Mouse (Mus musculus) neural tube, embryonic 15.5 days (tissue): ENCODE results near the gene Tomm20l. TPM values are rescaled to one million over a fixed set of nuclear protein-coding genes. Genes with fewer than 3 reads are reported as not detected.

ENCODE experiments used
- ATAC-seq: fragments of 200-750 bp; cut with Nextera tagmentation; 2 replicates; pipeline ENCODE4 v1.8.0; 2017; ENCODE audit warnings: mild to moderate bottlenecking, moderate TSS enrichment, moderate library complexity; ENCODE audit not compliant: low FRiP score
- H3K27ac ChIP-seq: fragments of 300-500 bp; sonication (generic); replicated peaks from 2 replicates; pipeline ENCODE4 v1.5.1; 2015; ENCODE audit warnings: mild to moderate bottlenecking, inconsistent platforms
- H3K27me3 ChIP-seq: fragments of 300-500 bp; sonication (generic); replicated peaks from 2 replicates; pipeline ENCODE4 v1.6.1; 2015; ENCODE audit warnings: inconsistent platforms
- H3K36me3 ChIP-seq: fragments of 300-500 bp; sonication (generic); 2 replicates; pipeline ENCODE4 v1.6.1; 2015; ENCODE audit warnings: inconsistent platforms
- H3K4me1 ChIP-seq: fragments of 300-500 bp; sonication (generic); 2 replicates; pipeline ENCODE4 v1.6.1; 2015; ENCODE audit warnings: inconsistent platforms
- H3K4me2 ChIP-seq: fragments of 300-500 bp; sonication (generic); 2 replicates; pipeline ENCODE4 v1.6.1; 2015; ENCODE audit warnings: inconsistent platforms, mild to moderate bottlenecking, moderate library complexity
- H3K4me3 ChIP-seq: fragments of 300-500 bp; sonication (generic); replicated peaks from 2 replicates; pipeline ENCODE4 v1.5.1; 2015; ENCODE audit warnings: mild to moderate bottlenecking, inconsistent platforms
- H3K9ac ChIP-seq: fragments of 300-500 bp; sonication (generic); replicated peaks from 2 replicates; pipeline ENCODE4 v1.6.1; 2015; ENCODE audit warnings: mild to moderate bottlenecking, inconsistent platforms
- H3K9me3 ChIP-seq: fragments of 300-500 bp; sonication (generic); replicated peaks from 2 replicates; pipeline ENCODE4 v1.6.1; 2016; ENCODE audit warnings: inconsistent platforms
- WGBS: fragments of 180-500 bp; shearing (Covaris S2); methylation state at CpG from one replicate; pipeline ENCODE4 v1.1.7; 2015; ENCODE audit warnings: mixed read lengths; 5-methylcytosine and 5-hydroxymethylcytosine counted together
- polyA plus RNA-seq: library from polyadenylated mRNA; unstranded; fragments of >200 nt; fragmentation: Nextera tagmentation; extraction: Ambion mirVana; gene quantifications from 2 replicates; pipeline ENCODE4 v1.2.1, GENCODE M21; 2015

Gene Tomm20l
- polyA plus RNA-seq, 1 experiment from 2014 or later, result 0.31 TPM

DNA sequence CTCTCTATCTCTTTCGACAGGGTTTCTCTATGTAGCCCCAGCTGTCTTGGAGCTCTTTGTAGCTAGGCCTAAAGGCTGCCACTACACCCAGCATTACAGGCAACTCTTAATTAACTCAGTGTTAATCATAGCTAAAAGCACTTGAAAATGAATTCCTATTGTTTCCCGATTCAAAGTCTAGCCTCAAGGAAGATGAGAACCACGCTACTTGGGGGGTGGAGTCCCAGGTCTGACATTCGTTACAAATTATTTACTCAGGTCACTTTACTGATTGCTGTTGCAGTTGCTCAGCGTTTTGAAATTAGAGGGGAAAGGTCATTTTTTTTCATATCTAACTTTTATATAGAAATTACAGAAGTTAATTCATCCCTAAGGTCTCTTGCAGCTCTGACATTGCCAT lies 24.4 kb downstream of the Tomm20l start:
- H3K27ac ChIP-seq, result no peak overlapping the region
- peak overlapping the region; percentile 99 for H3K4me3 ChIP-seq
- 42% methylated on average over 5 of the region's 5 CpGs for WGBS
- 0 out of 2 replicates have a peak overlapping the region, but pooled peaks have one; percentile 2 for H3K9ac ChIP-seq
- H3K36me3 ChIP-seq, result peaks cover 27% of the 10 kb centered on the region
- no peaks in the 10 kb centered on the region for H3K27me3 ChIP-seq
- peak overlapping the region; percentile 86 for H3K4me2 ChIP-seq
- no peaks in the 10 kb centered on the region for H3K9me3 ChIP-seq
- no peak for ATAC-seq
- peaks cover 39% of the 10 kb centered on the region for H3K4me1 ChIP-seq

DNA sequence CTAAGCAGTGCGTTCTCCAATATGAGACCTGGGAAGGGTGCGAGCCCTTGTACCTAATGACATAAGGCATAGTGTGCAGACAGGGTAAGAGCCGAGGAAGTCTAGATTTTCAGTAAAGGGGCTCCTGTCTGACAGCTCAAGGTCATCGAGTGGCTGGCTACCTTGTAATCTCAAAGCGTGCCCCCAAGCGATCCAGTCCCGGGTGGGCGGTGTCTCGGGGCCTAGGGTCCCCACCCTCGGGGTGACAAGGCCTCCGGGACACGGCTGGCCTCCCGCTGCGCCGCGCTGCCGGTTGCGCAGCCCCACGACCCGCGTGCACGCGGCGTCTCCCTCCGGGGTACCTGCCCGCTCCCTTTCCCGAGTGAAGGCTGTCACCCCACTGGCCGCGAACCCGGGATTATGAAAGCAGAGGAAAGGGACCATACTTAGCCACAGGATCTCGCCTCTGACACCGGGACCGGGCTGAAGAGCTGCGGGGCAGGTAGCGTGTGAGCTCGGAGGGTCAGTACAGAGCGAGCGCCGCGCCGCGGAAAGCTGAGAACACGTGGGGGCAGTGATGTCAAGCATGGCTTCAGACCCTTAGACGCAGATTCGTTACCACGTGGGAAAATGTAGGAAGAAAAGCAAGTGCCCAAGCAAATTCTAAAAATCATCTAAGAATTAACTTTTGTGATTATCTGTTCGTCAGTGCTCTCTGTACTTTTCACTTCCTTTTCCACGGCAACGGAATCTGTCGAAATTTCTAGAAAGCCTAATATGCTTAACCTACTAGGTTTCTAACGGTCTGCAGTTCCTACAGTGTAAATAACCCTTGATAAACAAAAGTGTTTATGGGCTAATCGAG lies 25.1 kb downstream of the Tomm20l start, which contains the start of the genes Timm9 and 2700049A03Rik:
TSS of gene Timm9 (minus strand) at position 555 of the 844 bp plus-strand sequence.
TSS of gene 2700049A03Rik (plus strand) at position 719 of the 844 bp plus-strand sequence.
- H3K4me2 ChIP-seq, result peak within 1 kb of the TSS; percentile 86
- peaks cover 39% of the 10 kb centered on the region for H3K4me1 ChIP-seq
- peak within 1 kb of the TSS; percentile 83 for H3K27ac ChIP-seq
- WGBS, result under 1% methylated on average over 50 of the region's 52 CpGs
- H3K4me3 ChIP-seq, result peak within 1 kb of the TSS; percentile 99
- H3K36me3 ChIP-seq, result peaks cover 30% of the 10 kb centered on the region
- peak within 1 kb of the TSS; percentile 95 for H3K9ac ChIP-seq
- no peaks in the 10 kb centered on the region for H3K9me3 ChIP-seq
- no peaks in the 10 kb centered on the region for H3K27me3 ChIP-seq
- peak; percentile 94 for ATAC-seq

DNA sequence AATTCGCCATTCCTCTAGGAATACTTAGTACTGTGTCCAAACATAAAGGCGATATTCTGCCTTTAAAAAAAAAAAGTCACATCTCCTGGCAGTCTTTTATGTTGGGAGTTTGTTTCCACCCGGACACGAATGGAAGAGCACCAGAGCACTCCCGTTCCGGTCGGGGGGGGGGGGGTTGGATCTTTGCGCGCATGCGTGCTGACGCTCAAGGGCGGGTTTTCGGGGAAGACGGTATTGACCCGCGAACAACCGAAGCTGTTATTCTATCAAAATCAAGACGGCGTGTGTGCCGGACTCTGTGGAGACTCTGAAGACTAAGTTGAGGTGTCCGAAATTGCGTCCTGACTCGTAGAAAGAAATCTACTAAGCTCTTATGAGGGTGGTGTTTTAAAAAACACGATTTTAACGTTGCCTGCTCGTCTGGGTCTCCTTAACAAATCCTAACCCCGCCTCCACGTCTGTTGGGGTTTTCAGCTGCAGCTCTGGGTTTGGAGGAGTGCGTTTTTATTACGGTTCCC lies 25.8 kb downstream of the Tomm20l start:
- H3K4me2 ChIP-seq, result peak overlapping the region; percentile 86
- under 1% methylated on average over 30 of the region's 30 CpGs for WGBS

DNA sequence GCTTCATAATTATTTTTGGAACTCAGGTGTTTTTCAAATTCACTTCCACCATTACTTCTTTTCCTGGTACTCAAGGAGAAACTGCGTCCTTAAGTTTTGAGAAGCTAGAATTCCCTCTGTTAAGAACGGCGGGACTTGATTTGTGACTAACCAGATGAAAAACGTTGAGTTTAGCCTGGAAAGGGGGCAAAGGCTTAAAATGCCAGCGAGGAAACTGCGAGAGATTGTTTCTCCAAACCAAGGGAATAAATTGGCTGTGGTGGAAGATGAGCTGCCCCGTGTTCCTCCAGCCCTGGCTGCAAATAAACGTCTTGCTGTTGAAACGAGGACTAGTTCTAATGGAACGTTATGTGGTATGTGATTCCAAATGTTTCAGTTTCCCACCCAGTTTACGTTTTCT lies 26.5 kb downstream of the Tomm20l start:
- H3K4me3 ChIP-seq, result peak overlapping the region; percentile 99
- no peaks in the 10 kb centered on the region for H3K27me3 ChIP-seq
- 0 out of 2 replicates have a peak overlapping the region, but pooled peaks have one; percentile 37 for H3K27ac ChIP-seq
- no peak for ATAC-seq
- no peaks in the 10 kb centered on the region for H3K9me3 ChIP-seq
- peak overlapping the region; percentile 60 for H3K9ac ChIP-seq
- peak overlapping the region; percentile 86 for H3K4me2 ChIP-seq
- H3K36me3 ChIP-seq, result peaks cover 32% of the 10 kb centered on the region
- WGBS, result 6% methylated on average over 11 of the region's 11 CpGs
- peaks cover 39% of the 10 kb centered on the region for H3K4me1 ChIP-seq

More for the DNA sequence above, 25.8 kb downstream of the Tomm20l start:
- Histone ChIP-seq H3K36me3 (peaks cover 31% of the 10 kb centered on the region), H3K27me3 (no peaks in the 10 kb centered on the region), H3K4me1 (peaks cover 39% of the 10 kb centered on the region), H3K27ac (peak overlapping the region; percentile 83), H3K4me3 (peak overlapping the region; percentile 99), H3K9me3 (no peaks in the 10 kb centered on the region), H3K9ac (peak overlapping the region; percentile 95)
- peak; percentile 88 for ATAC-seq

DNA sequence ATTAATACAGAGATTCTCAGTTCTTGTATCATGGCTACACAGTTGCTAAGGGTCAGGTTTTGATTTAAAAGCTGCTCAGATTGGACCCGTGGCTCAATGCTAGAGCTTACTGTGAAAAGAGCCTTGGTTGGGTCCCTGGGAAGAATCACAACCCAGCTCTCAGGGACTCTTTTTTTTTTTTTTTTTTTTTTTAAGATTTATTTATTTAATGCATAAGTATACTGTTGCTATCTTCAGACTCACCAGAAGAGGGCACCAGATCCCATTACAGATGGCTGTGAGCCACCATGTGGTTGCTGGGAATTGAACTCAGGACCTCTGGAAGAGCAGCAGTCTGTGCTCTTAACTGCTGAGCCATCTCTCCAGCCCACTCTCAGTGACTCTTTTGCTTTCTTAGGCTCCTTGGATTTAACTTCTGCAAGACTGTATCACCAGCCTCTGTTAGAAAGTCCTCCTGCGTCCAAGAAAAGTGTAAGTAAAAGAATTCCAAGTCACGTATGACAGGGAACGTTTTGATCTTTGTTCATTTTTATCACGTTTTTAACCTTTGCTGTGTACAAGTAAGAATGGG lies 28.1 kb downstream of the Tomm20l start:
- no peak for ATAC-seq
- Histone ChIP-seq H3K9ac (no peak overlapping the region), H3K36me3 (peaks cover 42% of the 10 kb centered on the region), H3K4me3 (no peak overlapping the region), H3K4me2 (peak overlapping the region; percentile 86; the same call in 1 of the 2 replicates), H3K9me3 (no peaks in the 10 kb centered on the region), H3K27ac (no peak overlapping the region), H3K27me3 (no peaks in the 10 kb centered on the region), H3K4me1 (peaks cover 39% of the 10 kb centered on the region)
- 77% methylated on average over 5 of the region's 5 CpGs for WGBS

DNA sequence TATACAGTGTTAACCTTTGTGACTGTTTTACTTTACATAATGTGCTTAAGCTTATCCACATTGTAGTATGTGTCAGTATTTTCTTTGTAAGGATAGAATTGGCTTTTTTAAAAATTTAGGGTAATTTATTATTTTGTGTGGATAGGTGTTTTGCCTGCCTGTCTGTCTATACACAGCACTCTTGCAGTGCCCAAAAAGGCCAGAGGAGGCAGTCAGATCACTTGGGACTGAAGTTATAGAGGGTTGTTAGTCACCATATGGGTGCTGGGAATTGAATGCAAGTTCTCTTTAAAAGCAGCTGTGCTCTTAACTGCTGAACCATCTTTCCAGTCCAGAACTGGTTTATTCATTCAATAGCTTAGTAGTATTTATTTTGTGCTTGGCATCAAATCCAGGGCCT lies 30.0 kb downstream of the Tomm20l start:
- H3K9me3 ChIP-seq, result no peaks in the 10 kb centered on the region
- no peak overlapping the region for H3K4me3 ChIP-seq
- H3K27ac ChIP-seq, result no peak overlapping the region
- no peak overlapping the region for H3K9ac ChIP-seq
- peaks cover 42% of the 10 kb centered on the region for H3K36me3 ChIP-seq
- H3K4me2 ChIP-seq, result no peak overlapping the region
- H3K27me3 ChIP-seq, result no peaks in the 10 kb centered on the region
- peaks cover 27% of the 10 kb centered on the region for H3K4me1 ChIP-seq
- no peak for ATAC-seq

DNA sequence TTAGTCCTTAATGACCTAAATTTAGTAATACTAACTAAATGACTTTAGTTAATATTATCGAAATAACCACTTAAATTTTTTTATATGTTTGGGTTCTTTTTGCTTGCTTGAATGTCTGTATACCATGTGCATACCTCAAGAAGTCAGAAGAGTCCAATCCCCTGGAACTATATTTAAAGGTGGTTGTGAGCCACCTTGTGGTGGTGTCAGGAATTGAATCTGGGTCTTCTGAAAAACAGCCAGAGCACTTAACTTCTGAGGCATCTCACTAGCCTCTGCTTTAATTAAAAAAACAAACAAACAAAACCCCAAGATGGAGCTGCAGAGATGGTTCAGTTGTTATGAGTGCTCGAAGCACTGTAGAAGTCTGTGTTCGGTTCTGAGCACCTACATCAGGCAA lies 36.4 kb downstream of the Tomm20l start:
- Histone ChIP-seq H3K27ac (no peak overlapping the region), H3K9ac (no peak overlapping the region), H3K4me2 (no peak overlapping the region), H3K9me3 (no peaks in the 10 kb centered on the region), H3K4me3 (no peak overlapping the region), H3K27me3 (no peaks in the 10 kb centered on the region), H3K36me3 (peaks cover 48% of the 10 kb centered on the region), H3K4me1 (no peaks in the 10 kb centered on the region)
- ATAC-seq, result no peak
- WGBS, result 88% methylated on average over 3 of the region's 3 CpGs

DNA sequence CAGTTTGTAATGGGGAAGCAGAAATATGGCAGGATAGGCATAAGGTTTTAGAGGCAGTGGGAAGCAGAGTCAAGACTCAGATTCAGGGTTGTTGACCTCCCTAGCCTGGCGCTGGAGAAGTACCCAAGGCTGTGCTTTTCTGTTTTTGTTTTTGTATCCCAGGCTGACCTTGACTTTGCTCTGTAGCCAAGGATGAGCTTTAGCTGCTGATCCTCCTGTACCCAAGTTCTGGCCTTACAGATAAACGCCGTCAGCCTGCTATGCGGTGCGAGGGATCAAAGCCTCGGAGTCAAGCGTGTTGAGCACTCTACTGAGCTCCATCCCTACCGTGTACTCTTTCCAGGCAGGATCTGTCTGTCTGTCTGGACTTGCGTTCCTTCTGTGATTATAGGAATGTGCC lies 37.6 kb downstream of the Tomm20l start:
- Histone ChIP-seq H3K9ac (no peak overlapping the region), H3K27me3 (no peaks in the 10 kb centered on the region), H3K36me3 (peaks cover 47% of the 10 kb centered on the region), H3K4me3 (no peak overlapping the region), H3K4me1 (no peaks in the 10 kb centered on the region), H3K9me3 (no peaks in the 10 kb centered on the region), H3K27ac (no peak overlapping the region), H3K4me2 (no peak overlapping the region)
- no peak for ATAC-seq
- WGBS, result 96% methylated on average over 9 of the region's 9 CpGs

DNA sequence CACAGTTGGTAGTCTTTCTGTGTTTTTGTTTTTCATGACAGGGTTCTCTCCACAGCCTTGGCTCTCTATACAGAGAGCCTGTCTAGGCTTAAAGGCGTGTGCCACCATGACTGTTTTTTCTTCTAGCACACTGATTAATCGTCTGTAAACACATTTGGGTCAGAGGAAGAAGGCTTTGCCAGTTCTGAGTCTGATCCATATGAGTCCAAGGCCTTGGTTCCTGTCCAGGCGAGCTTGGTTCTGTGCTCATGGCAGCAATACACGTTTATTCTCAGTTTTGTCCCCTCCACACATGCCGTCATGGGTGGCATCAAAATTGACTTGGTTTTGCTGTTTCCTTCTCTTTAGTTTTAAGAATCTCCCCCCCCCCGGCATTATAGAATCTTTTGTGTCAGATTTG lies 38.2 kb downstream of the Tomm20l start:
- Histone ChIP-seq H3K4me1 (no peaks in the 10 kb centered on the region), H3K4me3 (no peak overlapping the region), H3K9ac (no peak overlapping the region), H3K36me3 (peaks cover 46% of the 10 kb centered on the region), H3K4me2 (no peak overlapping the region), H3K27me3 (no peaks in the 10 kb centered on the region), H3K9me3 (no peaks in the 10 kb centered on the region), H3K27ac (no peak overlapping the region)
- ATAC-seq, result no peak
- 91% methylated on average over 6 of the region's 6 CpGs for WGBS

DNA sequence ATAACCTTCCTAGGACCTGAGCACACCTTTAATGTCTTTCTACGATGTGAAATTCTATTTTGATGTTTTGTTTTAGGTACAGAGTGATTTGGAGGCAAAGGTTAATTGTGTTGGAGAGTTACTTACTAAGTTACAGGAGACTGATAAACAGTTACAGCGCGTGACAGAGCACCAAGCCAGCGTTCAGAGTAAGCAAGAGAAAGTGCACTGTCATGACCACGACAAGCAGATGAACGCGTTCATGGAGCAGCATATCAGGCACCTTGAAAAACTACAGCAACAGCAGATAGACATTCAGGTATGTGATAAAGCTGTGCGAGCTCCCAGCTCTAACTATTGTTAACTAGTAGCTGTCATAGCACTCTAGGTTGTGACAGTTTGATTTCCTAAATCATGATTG lies 38.9 kb downstream of the Tomm20l start:
- Histone ChIP-seq H3K4me1 (no peaks in the 10 kb centered on the region), H3K36me3 (peaks cover 49% of the 10 kb centered on the region), H3K27ac (no peak overlapping the region), H3K4me3 (no peak overlapping the region), H3K9me3 (no peaks in the 10 kb centered on the region), H3K27me3 (no peaks in the 10 kb centered on the region), H3K4me2 (no peak overlapping the region), H3K9ac (no peak overlapping the region)
- no peak for ATAC-seq
- 98% methylated on average over 8 of the region's 8 CpGs for WGBS

DNA sequence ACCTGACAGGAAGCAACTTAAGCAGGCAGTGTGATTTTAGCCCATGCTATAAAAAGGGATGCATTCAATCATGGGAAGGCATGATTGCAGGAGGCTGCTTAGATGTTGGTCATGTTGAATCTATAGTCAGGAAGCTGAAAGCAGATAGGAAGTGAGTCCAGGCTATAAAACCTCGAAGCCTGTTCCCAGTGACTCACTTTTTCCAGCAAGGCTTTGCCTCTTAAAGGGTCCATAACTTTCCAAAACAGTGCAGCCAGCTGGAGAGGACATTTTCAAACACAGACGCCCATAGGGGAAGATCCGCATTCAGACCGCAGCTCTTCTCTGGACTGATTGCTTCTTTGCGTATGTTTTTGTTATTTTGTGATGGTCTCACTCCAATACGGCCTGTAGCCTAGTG lies 43.8 kb downstream of the Tomm20l start:
- no peak for ATAC-seq
- H3K27me3 ChIP-seq, result no peaks in the 10 kb centered on the region
- no peak overlapping the region for H3K4me3 ChIP-seq
- peaks cover 63% of the 10 kb centered on the region for H3K36me3 ChIP-seq
- H3K4me1 ChIP-seq, result no peaks in the 10 kb centered on the region
- 97% methylated on average over 6 of the region's 6 CpGs for WGBS
- H3K27ac ChIP-seq, result no peak overlapping the region
- H3K4me2 ChIP-seq, result no peak overlapping the region
- H3K9me3 ChIP-seq, result no peaks in the 10 kb centered on the region
- H3K9ac ChIP-seq, result no peak overlapping the region

DNA sequence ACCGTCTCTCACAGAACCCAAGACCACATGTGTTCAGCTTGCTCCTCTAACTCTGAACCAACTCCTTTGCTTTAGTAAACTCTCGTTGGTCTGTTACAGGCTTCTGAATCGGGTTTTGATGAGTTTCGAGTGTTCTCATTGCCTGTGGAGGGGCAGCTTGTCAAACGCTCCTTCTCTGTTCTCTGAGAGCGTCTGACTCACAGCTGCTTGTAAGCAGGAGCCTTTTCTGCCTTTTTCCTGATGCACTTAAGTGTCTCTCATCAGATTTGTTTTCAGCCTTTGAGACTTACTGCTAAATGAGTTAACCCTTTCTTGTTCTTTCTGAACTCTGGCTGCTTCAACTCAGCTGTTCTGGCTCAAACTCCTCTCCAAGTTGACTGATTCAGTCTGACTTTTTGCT lies 46.7 kb downstream of the Tomm20l start:
- H3K9me3 ChIP-seq, result no peaks in the 10 kb centered on the region
- no peak overlapping the region for H3K9ac ChIP-seq
- 91% methylated on average over 6 of the region's 6 CpGs for WGBS
- no peaks in the 10 kb centered on the region for H3K27me3 ChIP-seq
- ATAC-seq, result no peak
- no peak overlapping the region for H3K4me3 ChIP-seq
- no peak overlapping the region for H3K4me2 ChIP-seq
- peaks cover 69% of the 10 kb centered on the region for H3K36me3 ChIP-seq
- no peaks in the 10 kb centered on the region for H3K4me1 ChIP-seq
- no peak overlapping the region for H3K27ac ChIP-seq
